Mouse (Mus musculus): Measurements from ENCODE around the gene Mtg1. TPM values are rescaled to one million over a fixed set of nuclear protein-coding genes. Genes with fewer than 3 reads are reported as not detected.

Gene Mtg1
- polyA plus RNA-seq (2015; fragmentation: Nextera tagmentation; extraction: Ambion mirVana), result 34.6 and 36.5 TPM in 2 replicates

- no peaks in the 10 kb centered on the region for H3K9me3 ChIP-seq (ENCODE audit: control insufficient read depth, low read length)
- peak; percentile 98 for ATAC-seq
- H3K27ac ChIP-seq (ENCODE audit: low read length), result peak within 1 kb of the TSS; percentile 78
- H3K4me3 ChIP-seq (replicated peaks; ENCODE audit: low read length), result peak within 1 kb of the TSS; percentile 95
- peak within 1 kb of the TSS; percentile 96 for H3K9ac ChIP-seq (replicated peaks; ENCODE audit: low read depth, low read length)
- 2% methylated on average over 39 of the region's 39 CpGs for WGBS
- peak within 1 kb of the TSS; percentile 94 for H3K4me2 ChIP-seq (ENCODE audit: low read length)
- H3K36me3 ChIP-seq (ENCODE audit: control insufficient read depth, insufficient read depth), result no peaks in the 10 kb centered on the region
- no peaks in the 10 kb centered on the region for H3K27me3 ChIP-seq (replicated peaks; ENCODE audit: control insufficient read depth, insufficient read depth, low read length)
- H3K4me1 ChIP-seq (replicated peaks; ENCODE audit: control insufficient read depth, insufficient read depth, low read length), result peaks cover 13% of the 10 kb centered on the region
Observed at GRCm38 (mm10) chr7:140137135-140138020, at the start of gene Mtg1. Gene Mtg1, plus strand, starts transcription at chr7:140137564.

DNA sequence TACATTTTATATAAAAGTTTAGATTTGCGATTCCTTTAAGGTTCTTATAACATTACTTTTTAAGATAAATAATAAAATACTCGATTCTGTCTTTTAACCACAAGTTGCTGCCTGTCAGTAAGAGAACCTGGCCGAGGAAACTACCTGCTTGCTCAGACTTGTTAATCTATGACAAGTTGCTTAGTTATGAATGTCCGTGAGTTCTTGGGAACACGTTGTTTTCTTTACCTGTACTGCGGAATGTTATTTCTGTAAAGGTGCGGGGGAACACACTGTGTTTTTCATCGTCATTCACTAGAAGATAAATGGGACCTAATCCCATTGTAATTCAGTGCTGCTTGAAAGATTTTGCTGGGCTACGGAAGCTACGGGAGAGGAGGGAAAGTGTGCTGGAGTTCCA lies 46.8 kb upstream of the Mtg1 start:
- Histone ChIP-seq H3K27ac (ENCODE audit: low read length) (no peak overlapping the region), H3K4me2 (ENCODE audit: low read length) (no peak overlapping the region), H3K36me3 (ENCODE audit: control insufficient read depth, insufficient read depth) (no peaks in the 10 kb centered on the region), H3K27me3 (replicated peaks; ENCODE audit: control insufficient read depth, insufficient read depth, low read length) (no peaks in the 10 kb centered on the region), H3K9ac (replicated peaks; ENCODE audit: low read depth, low read length) (no peak overlapping the region), H3K9me3 (ENCODE audit: control insufficient read depth, low read length) (no peaks in the 10 kb centered on the region), H3K4me3 (replicated peaks; ENCODE audit: low read length) (no peak overlapping the region), H3K4me1 (replicated peaks; ENCODE audit: control insufficient read depth, insufficient read depth, low read length) (no peaks in the 10 kb centered on the region)
- ATAC-seq, result no peak
- WGBS, result 69% methylated on average over 10 of the region's 10 CpGs

DNA sequence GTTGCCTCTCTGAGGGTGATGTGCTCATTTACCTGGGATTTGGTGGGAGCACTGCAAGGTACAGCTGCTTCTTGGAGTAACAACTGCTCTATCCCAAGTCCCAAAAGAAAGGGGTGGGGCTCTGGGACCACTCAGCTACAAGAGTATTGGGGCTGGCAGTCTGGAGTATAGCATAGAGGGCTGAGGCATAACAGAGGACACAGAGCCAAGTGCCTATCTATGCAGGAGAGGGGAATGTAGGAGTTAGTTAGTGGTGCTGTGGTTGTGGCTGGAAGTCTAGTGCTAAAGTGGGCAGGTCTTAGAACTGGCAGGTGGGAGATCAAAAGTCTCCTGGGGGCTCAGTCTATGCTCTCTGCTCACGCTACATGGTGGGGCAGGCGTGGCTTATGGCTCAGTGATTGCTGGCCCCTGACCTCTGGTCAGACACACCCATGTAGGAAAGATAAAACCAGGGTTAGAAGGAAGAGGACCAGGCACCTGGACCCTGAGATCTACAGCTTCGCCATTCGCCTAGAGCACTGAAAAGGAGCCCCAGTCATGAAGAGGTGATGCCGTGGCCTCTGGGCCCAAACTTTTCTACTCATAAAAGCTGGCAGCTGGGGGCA lies 44.3 kb upstream of the Mtg1 start, which contains the start of gene Prap1:
Gene Prap1 (plus strand): TSS at position 472 of the 605 bp plus-strand sequence.
- no peak for ATAC-seq

GRCm38 (mm10) chr7:140094954-140095353 lies 42.4 kb upstream of the Mtg1 start:
- H3K4me1 ChIP-seq (replicated peaks; ENCODE audit: control insufficient read depth, insufficient read depth, low read length), result no peaks in the 10 kb centered on the region
- H3K27me3 ChIP-seq (replicated peaks; ENCODE audit: control insufficient read depth, insufficient read depth, low read length), result no peaks in the 10 kb centered on the region
- H3K27ac ChIP-seq (ENCODE audit: low read length), result no peak overlapping the region
- H3K4me3 ChIP-seq (replicated peaks; ENCODE audit: low read length), result no peak overlapping the region
- no peaks in the 10 kb centered on the region for H3K36me3 ChIP-seq (ENCODE audit: control insufficient read depth, insufficient read depth)
- no peak overlapping the region for H3K9ac ChIP-seq (replicated peaks; ENCODE audit: low read depth, low read length)
- H3K9me3 ChIP-seq (ENCODE audit: control insufficient read depth, low read length), result no peaks in the 10 kb centered on the region
- WGBS, result 78% methylated on average over 5 of the region's 5 CpGs
- no peak for ATAC-seq
- no peak overlapping the region for H3K4me2 ChIP-seq (ENCODE audit: low read length)

More for the DNA sequence above, 44.3 kb upstream of the Mtg1 start, which contains the start of gene Prap1:
- no peaks in the 10 kb centered on the region for H3K4me1 ChIP-seq (replicated peaks; ENCODE audit: control insufficient read depth, insufficient read depth, low read length)
- no peaks in the 10 kb centered on the region for H3K9me3 ChIP-seq (ENCODE audit: control insufficient read depth, low read length)
- H3K27me3 ChIP-seq (replicated peaks; ENCODE audit: control insufficient read depth, insufficient read depth, low read length), result no peaks in the 10 kb centered on the region
- H3K4me3 ChIP-seq (replicated peaks; ENCODE audit: low read length), result no peak within 1 kb of the TSS
- no peak within 1 kb of the TSS for H3K9ac ChIP-seq (replicated peaks; ENCODE audit: low read depth, low read length)
- no peak within 1 kb of the TSS for H3K27ac ChIP-seq (ENCODE audit: low read length)
- H3K4me2 ChIP-seq (ENCODE audit: low read length), result no peak within 1 kb of the TSS
- WGBS, result 75% methylated on average over 5 of the region's 5 CpGs
- H3K36me3 ChIP-seq (ENCODE audit: control insufficient read depth, insufficient read depth), result no peaks in the 10 kb centered on the region

GRCm38 (mm10) chr7:140095556-140095955 lies 41.8 kb upstream of the Mtg1 start:
- no peak overlapping the region for H3K27ac ChIP-seq (ENCODE audit: low read length)
- no peak overlapping the region for H3K4me3 ChIP-seq (replicated peaks; ENCODE audit: low read length)
- H3K4me2 ChIP-seq (ENCODE audit: low read length), result no peak overlapping the region
- WGBS, result 10% methylated on average over 1 of the region's 1 CpGs
- H3K36me3 ChIP-seq (ENCODE audit: control insufficient read depth, insufficient read depth), result no peaks in the 10 kb centered on the region
- no peak overlapping the region for H3K9ac ChIP-seq (replicated peaks; ENCODE audit: low read depth, low read length)
- H3K27me3 ChIP-seq (replicated peaks; ENCODE audit: control insufficient read depth, insufficient read depth, low read length), result no peaks in the 10 kb centered on the region
- no peak for ATAC-seq
- no peaks in the 10 kb centered on the region for H3K9me3 ChIP-seq (ENCODE audit: control insufficient read depth, low read length)
- no peaks in the 10 kb centered on the region for H3K4me1 ChIP-seq (replicated peaks; ENCODE audit: control insufficient read depth, insufficient read depth, low read length)

- H3K27ac ChIP-seq (ENCODE audit: low read length), result no peak overlapping the region
- H3K27me3 ChIP-seq (replicated peaks; ENCODE audit: control insufficient read depth, insufficient read depth, low read length), result no peaks in the 10 kb centered on the region
- H3K36me3 ChIP-seq (ENCODE audit: control insufficient read depth, insufficient read depth), result no peaks in the 10 kb centered on the region
- no peaks in the 10 kb centered on the region for H3K4me1 ChIP-seq (replicated peaks; ENCODE audit: control insufficient read depth, insufficient read depth, low read length)
- no peak overlapping the region for H3K4me3 ChIP-seq (replicated peaks; ENCODE audit: low read length)
- H3K9ac ChIP-seq (replicated peaks; ENCODE audit: low read depth, low read length), result no peak overlapping the region
- no peak overlapping the region for H3K4me2 ChIP-seq (ENCODE audit: low read length)
- ATAC-seq, result no peak
- no peaks in the 10 kb centered on the region for H3K9me3 ChIP-seq (ENCODE audit: control insufficient read depth, low read length)
Observed at GRCm38 (mm10) chr7:140096055-140096454, 41.3 kb upstream of the Mtg1 start.

GRCm38 (mm10) chr7:140098466-140098865 lies 38.9 kb upstream of the Mtg1 start:
- no peaks in the 10 kb centered on the region for H3K36me3 ChIP-seq (ENCODE audit: control insufficient read depth, insufficient read depth)
- peaks cover 13% of the 10 kb centered on the region for H3K4me1 ChIP-seq (replicated peaks; ENCODE audit: control insufficient read depth, insufficient read depth, low read length)
- H3K27ac ChIP-seq (ENCODE audit: low read length), result no peak overlapping the region
- H3K9me3 ChIP-seq (ENCODE audit: control insufficient read depth, low read length), result no peaks in the 10 kb centered on the region
- H3K9ac ChIP-seq (replicated peaks; ENCODE audit: low read depth, low read length), result no peak overlapping the region
- no peak overlapping the region for H3K4me2 ChIP-seq (ENCODE audit: low read length)
- H3K4me3 ChIP-seq (replicated peaks; ENCODE audit: low read length), result no peak overlapping the region
- no peak for ATAC-seq
- WGBS, result 87% methylated on average over 1 of the region's 1 CpGs
- no peaks in the 10 kb centered on the region for H3K27me3 ChIP-seq (replicated peaks; ENCODE audit: control insufficient read depth, insufficient read depth, low read length)

DNA sequence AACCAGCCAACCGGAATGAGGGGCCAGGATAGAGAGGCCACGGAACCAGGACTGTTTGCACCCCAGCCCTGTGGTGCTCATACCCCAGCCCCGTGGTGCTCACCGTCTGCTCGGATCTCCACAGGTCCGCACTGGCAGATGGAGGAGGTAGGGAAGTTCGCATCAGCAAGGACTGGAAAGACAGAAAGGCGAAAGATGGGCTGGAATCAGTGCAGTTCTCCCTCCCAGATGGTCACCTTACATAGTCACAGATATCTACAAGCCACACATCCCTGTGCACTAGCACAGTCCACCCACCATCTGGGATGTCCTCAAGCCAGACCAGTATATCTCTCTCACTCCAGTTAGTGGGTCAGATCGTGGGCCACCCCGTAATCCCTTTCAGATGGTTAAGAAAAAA lies 35.9 kb upstream of the Mtg1 start:
- Histone ChIP-seq H3K27ac (ENCODE audit: low read length) (no peak overlapping the region), H3K4me1 (replicated peaks; ENCODE audit: control insufficient read depth, insufficient read depth, low read length) (peaks cover 13% of the 10 kb centered on the region), H3K27me3 (replicated peaks; ENCODE audit: control insufficient read depth, insufficient read depth, low read length) (no peaks in the 10 kb centered on the region), H3K36me3 (ENCODE audit: control insufficient read depth, insufficient read depth) (peaks cover 6% of the 10 kb centered on the region), H3K4me3 (replicated peaks; ENCODE audit: low read length) (peak overlapping the region; percentile 42; the same call in 1 of the 2 replicates), H3K9ac (replicated peaks; ENCODE audit: low read depth, low read length) (no peak overlapping the region; the same call in 1 of the 2 replicates), H3K9me3 (ENCODE audit: control insufficient read depth, low read length) (no peaks in the 10 kb centered on the region), H3K4me2 (ENCODE audit: low read length) (peak overlapping the region; percentile 73)
- ATAC-seq, result no peak
- 75% methylated on average over 10 of the region's 10 CpGs for WGBS

DNA sequence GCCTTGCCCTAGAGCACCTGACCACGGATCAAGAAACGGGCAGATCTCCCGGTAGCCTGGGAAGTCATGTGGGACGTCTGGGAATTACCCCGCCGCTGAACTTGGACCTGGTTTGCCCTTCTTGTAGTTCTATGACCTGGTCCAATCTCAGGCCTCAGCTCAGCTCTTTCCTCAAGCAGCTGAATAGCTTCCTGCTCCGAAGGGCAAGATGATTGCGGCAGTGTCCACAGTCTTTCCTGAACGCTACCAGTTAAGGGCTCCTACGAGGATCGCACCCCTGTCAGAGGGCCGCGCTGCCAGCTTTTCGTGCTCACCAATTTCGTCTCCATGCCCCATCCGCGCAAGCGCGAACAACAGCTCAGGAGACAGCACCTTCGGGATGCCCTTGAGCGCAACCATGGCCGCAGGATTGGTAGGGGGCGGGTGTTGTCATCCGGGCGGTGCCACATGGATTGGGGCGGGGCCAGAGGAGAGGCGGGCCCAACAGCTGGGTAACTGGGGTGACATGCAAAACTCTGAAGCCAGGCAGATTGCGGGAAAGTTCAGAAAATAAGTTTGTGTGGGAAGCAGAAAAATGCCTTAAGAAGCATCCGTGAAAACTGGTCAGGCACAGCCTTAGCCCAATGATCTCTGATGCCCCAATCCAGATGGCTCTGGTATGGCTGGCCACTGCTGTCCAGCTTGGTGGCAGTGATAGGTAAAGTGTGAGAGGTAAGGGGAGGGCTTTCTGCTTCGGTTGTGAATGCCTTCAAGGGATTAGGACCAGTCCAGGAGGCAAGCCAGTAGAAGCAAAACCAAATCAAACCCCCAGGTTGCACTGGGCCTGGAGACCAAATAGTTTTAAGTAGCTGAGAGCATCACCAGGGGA lies 35.1 kb upstream of the Mtg1 start, which contains the start of gene Fuom:
Gene Fuom (minus strand): TSS at position 449 of the 868 bp plus-strand sequence.
- peak; percentile 88 for ATAC-seq
- Histone ChIP-seq H3K27ac (ENCODE audit: low read length) (no peak within 1 kb of the TSS), H3K36me3 (ENCODE audit: control insufficient read depth, insufficient read depth) (peaks cover 7% of the 10 kb centered on the region), H3K9me3 (ENCODE audit: control insufficient read depth, low read length) (no peaks in the 10 kb centered on the region), H3K4me2 (ENCODE audit: low read length) (peak within 1 kb of the TSS; percentile 73), H3K9ac (replicated peaks; ENCODE audit: low read depth, low read length) (peak within 1 kb of the TSS; percentile 57), H3K4me3 (replicated peaks; ENCODE audit: low read length) (peak within 1 kb of the TSS; percentile 42), H3K4me1 (replicated peaks; ENCODE audit: control insufficient read depth, insufficient read depth, low read length) (peaks cover 13% of the 10 kb centered on the region), H3K27me3 (replicated peaks; ENCODE audit: control insufficient read depth, insufficient read depth, low read length) (no peaks in the 10 kb centered on the region)
- WGBS, result 2% methylated on average over 30 of the region's 30 CpGs

Measured in forebrain, embryonic 16.5 days (tissue).